Mouse (Mus musculus) adrenal gland, adult 18-20 months (tissue): ENCODE data around the gene Pgpep1. TPM values are rescaled to one million over a fixed set of nuclear protein-coding genes. Genes with fewer than 3 reads are reported as not detected.

Experiments
- DNase-seq, 2 experiments: peaks; one replicate each; pipeline ENCODE4 v3.0.0; 2021 to 2022; ENCODE audit warnings: low spot score in 2 of 2
- long read RNA-seq, 2 experiments: library from polyadenylated mRNA; stranded (forward); transcript quantifications; one replicate each; pipeline ENCODE4 v2.0.0; 2021
- total RNA-seq, 2 experiments: library from RNA; stranded (reverse); gene quantifications; 1 replicate in 1 of 2; 2 replicates in 1 of 2; pipeline ENCODE4 v1.2.3; 2021

The Pgpep1 gene
- 100 to 1,000 TPM; 101 to 153 TPM for total RNA-seq
- long read RNA-seq, experiment 1, full-length matches to known transcripts = 32 of 41 reads
- long read RNA-seq, experiment 1, partial matches to known transcripts = 0 of 41 reads
- long read RNA-seq, experiment 1, other reads (novel, unspliced or antisense) = 9 of 41 reads
- long read RNA-seq, experiment 2, full-length matches to known transcripts = 65 of 98 reads
- long read RNA-seq, experiment 2, partial matches to known transcripts = 2 of 98 reads
- long read RNA-seq, experiment 2, other reads (novel, unspliced or antisense) = 31 of 98 reads

DNA sequence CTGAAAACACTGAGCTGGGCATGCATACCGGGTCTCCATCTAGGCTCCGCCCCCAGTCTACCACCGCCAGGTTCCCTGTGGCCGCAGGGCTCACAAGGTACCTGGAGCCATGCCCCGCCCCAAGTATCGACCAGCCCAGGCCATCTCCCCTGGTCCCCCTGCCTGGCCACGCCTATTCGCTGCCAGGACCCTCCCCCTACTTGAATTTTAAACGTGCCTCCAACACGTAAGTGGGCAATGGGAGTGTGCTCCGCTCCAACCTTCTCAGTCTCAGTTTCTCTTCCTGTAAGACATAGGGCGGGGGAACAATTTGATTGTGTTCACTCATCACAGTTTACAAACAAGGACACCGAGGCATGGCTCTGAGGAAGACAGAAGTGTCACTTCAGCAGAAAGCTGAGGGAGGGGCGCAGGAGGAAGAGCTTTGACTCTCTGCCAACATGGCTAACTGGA, at the start of gene Pgpep1:
TSS of gene Pgpep1 (minus strand) at position 116 of the 453 bp plus-strand sequence.
- no peak for DNase-seq

DNA sequence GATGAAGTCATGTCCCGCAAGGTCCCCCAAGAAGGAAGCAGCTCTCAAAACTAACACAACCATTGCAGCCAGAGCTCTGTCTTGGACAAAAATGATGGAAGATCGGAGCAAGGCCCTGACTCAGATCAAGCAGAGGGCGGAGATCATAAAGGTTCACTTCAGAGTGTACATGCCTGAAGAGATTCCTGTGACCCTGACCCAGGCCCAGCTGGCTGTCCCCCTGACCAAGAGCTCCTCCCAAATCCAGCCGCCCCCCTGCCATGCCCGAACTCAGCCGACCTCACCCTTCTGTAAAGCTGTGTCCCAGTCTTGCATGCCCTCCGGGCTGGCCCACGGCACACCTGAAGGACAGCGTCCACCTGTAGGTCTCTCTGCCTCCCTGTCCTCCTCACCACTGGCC, 49.6 kb upstream of the Pgpep1 start:
- DNase-seq = no peak

DNA sequence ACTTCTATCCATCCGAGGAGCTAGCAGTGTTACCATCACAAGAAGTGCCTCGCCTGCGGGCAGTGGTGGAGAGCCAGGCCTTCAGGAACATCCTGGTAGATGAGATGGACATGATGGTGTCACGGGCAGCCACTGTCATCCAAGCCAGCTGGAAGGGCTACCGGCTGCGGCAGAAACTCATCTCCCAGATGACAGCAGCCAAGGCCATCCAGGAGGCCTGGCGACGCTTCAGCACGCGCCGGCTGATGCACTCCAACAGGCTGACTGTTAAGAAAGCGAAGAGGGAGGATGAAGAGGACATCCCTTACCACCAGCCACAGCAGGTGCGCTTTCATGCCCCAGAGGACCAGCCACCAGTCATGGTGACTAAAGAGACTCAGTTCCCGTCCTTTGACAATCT, 48.1 kb upstream of the Pgpep1 start:
- no peak for DNase-seq

DNA sequence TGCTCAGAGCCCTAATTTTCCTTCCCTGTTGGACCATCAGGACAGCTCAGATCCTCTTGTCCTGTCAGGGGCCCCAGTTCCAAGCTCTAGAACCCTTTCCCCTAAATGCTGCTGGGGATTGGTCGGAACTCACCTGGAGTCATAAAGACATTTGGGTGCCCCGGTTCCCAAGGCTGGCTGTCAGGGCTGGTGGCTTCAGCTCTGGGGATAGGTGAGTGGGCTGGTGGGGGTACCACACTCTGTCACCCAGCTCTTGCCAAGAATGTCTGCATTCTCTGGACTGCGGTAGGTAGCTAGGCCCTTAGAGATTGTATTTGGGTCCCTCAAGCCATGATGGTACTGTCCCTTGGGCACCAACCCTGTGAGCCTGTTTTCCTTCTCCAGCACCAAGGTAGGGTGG, 43.1 kb upstream of the Pgpep1 start, which contains the start of gene Iqcn:
TSS of gene Iqcn (plus strand) at position 171 of the 400 bp plus-strand sequence.
- no peak for DNase-seq

DNA sequence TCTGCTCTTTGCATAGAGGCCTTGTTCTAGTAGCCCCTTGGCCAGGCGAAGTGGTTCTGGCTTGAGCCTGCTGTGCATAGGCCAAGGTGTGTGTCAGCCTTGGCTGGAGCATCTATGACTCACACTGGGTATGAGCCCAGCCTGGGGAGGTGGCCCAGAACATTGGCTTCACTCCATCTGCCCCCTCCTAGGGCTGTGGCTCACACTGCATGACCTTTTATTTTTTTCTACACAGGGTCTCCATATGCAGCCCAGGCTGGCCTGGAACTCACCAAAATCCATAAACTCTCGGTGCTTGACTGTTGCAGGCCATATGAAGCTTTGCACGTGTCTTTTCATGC, 42.6 kb upstream of the Pgpep1 start:
- DNase-seq = peak; percentile 51 to 58

DNA sequence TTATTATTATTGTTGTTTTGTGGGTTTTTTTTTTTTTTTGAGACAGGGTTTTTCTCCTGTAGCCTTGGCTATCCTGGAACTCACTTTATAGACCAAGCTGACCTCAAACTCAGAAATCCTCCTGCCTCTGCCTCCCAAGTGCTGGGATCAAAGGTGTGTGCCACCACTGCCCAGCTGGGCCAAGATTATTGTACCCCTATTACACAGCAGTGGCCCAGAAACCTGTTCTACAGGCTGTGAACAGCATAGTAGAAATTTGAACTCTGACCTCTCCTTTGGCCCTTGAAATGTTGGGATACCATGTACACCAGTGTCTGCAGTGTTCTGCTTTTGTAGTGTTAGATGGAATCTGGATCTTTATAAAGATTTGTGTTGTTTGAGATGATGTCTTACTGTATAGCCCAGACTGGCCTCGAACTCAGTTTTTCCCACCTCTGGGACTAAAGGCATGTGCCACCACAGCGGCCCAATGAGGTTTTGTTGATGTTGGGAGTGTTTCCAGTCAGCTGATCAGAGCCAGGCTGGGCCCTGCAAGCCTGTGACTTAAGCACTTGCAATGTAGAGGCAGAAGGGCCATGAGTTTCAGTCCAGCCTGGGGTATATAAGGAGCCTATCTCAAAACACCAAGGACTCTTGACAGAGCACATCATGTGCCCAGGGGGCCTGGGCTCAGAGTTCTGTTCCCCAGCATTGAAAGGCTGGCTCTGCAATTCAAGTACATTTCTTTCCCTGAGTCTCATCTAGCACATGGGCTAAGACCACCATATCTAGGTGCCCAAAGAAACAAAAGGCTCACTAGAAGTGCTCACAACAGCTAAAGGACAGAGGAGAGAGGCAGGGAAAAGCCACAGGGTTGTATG, 42.0 kb upstream of the Pgpep1 start:
- DNase-seq = no peak

DNA sequence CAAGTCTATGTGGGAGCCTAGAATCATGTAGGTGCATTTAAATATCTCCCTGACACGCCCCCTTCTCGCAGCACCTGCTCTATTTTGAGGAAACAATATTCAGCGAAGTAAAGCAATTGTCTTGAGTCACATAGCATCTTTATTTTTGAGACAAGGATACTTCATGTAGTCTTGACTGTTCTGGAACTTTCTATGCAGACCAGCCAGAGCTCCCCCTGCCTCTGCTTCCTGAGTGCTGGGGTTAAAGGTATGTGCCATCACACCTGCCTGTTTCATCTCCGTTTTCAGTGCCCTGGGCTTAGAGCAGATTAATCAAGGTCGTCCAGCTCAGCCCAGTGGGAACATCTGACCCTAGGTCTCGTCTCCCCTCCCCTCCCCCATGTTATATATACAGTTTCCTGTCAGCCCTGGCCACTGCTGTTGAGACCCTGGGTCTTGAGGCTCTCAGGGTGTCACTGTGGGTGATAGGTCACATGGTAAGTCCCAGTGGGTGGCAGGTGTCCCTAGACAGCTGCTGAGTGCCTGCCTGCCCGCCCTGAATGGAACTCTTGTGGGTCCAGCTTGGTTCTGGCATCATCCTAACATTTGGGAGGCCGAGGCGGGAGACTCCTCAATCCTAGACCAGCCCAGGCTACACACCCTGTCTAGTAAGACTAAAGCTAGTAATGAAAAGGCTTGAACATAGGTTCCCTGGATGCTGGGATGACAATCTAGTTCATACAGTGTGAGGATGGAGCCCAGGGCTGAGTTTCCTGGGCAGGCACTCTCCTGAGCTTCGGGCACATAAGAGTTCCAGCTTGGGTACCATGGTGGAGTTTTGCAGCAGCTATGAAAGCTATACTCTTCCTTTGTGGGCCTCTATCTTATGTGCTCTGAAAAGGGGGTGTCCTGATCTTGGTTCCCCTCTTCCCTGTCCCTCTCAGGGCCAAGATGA, 41.1 kb upstream of the Pgpep1 start:
- DNase-seq = no peak

DNA sequence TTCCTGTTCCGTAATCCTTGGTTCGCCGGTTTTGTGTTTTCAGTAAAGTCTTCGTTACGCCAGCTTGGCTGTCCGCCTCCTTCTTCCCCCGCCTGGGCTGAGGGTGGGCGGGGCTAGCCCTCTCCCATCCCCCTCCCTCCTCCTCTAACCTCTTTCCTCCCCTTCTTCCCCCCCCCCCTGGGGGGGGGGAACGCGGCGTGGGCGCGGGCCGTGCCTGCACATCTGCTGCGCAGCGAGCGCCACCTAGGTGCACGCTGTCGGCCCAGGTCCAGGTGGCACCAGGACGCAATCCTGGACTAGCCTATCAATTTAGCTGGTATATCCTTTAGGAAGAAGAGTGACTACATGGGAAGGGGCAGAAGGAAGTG, 40.4 kb upstream of the Pgpep1 start:
- peak; percentile 85 for DNase-seq

DNA sequence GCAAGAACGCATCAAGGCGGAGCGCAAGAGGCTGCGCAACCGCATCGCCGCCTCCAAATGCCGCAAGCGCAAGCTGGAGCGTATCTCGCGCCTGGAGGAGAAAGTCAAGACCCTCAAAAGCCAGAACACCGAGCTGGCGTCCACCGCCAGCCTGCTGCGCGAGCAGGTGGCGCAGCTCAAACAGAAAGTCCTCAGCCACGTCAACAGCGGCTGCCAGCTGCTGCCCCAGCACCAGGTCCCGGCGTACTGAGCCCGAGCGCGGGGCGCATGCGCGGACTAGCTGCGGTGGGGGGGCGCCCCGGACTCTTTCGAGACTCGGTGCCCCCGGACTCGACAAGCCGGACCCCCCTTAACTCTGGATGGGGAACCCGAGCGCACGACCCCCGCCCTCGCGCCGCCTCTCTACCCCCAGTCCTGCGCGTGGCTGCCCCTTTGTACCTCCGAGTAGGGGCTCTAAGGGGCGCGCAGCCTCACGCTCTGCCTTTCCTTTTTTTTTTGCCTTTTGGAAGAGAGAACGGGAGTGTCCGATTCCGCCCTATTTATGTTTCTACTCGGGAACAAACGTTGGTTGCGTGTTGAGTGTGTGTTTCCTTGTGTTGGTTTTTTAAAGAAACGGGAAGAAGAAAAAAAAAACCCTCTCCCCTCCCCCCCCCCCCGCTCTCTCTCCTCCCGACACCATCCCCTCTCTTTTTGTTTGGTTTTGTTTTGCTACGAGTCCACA, 39.8 kb upstream of the Pgpep1 start:
- DNase-seq = peak in 1 of 2 experiments; percentile 79

DNA sequence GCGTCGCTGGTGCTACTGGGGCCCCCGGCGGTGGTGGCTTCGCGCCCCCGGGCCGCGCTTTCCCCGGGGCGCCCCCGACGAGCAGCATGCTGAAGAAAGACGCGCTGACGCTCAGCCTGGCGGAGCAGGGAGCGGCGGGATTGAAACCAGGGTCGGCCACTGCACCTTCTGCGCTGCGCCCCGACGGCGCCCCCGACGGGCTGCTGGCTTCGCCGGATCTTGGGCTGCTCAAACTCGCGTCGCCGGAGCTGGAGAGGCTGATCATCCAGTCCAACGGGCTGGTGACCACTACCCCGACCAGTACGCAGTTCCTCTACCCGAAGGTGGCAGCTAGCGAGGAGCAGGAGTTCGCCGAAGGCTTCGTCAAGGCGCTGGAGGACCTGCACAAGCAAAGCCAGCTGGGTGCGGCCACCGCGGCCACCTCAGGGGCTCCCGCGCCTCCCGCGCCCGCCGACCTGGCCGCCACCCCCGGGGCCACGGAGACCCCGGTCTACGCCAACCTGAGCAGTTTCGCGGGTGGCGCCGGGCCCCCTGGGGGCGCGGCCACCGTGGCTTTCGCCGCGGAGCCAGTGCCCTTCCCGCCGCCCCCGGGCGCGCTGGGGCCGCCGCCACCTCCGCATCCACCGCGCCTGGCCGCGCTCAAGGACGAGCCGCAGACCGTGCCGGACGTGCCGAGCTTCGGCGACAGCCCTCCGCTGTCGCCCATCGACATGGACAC, 39.1 kb upstream of the Pgpep1 start:
- DNase-seq = peak; percentile 61 to 81

DNA sequence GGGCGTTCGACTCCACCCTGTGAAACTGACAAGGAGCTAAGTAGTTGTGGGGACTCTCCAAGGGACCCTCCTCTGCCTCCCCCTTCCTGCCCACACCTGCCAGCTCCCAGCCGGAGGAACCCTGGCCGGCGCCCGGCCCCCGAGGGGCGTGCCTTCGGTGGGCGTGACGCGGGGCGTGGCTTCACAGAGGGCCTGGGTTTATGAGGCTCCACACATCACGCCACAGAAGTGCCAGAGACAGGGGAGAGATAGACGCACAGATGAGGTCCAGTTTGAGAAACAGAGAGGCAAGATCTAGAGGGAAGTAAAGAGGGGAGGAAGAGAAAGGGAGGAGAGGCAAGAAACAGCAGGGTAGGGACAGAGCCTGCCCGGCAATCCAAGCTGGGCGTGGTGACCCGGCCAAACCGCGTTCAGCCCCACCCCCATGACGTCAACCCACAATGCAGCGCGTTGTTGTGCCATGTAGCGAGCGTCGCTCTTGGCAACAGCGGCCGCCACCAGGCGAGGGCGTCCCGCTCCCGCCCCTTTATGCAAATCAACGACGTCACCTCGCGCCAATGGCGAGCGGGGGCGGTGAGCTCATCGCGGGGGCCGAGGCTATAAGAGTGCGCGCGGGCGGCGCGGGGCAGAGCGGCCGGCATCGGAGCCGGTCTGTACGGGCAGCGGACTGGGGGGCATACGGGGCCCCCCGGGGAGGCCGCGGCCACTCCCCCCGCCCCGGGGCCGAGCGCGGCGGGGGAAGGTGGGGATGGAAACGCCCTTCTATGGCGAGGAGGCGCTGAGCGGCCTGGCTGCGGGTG, 38.3 kb upstream of the Pgpep1 start, which contains the start of gene Jund:
TSS of gene Jund (plus strand) at position 640 of the 800 bp plus-strand sequence.
- peak; percentile 99 to 100 for DNase-seq

DNA sequence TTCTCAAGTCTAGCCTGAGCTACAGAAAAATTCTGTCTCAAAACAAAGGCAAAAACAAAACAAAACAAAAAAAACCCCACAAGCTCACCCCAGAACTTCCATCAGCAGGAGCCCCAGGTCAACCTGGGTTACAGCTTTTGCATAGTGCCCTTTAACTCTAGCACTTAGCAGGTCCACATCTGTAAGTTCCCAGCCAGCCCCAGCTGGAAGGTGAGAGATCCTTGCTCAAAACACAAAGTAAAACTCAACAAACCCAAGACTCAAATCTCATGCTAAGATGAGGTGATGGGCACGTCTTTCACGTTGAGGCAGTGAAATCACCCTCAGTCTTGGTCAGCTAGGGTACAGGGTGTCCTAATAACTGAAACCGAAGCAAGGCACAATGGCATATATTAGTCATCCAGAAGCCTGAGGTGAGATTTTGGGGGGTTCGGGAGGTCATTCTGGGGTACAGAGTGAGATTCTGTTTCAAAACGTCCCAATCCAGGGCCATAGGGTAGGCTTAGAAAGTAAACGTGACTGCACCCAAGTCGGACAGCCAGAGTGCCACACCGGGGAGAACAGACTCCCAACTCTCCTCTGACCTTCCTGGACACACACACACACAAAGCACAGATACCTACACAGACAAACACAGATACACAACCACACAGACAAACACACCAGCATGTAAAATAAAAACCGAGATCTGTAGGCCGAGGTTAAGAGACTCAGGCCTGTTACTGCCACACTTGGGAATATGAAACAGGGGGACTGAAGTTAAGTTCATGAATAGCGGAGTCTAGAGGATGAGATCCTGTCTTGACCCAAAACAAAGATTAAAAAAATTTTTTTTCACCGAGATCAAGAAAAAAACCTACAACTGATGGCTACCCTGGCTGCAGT, 37.4 kb upstream of the Pgpep1 start:
- DNase-seq = no peak

DNA sequence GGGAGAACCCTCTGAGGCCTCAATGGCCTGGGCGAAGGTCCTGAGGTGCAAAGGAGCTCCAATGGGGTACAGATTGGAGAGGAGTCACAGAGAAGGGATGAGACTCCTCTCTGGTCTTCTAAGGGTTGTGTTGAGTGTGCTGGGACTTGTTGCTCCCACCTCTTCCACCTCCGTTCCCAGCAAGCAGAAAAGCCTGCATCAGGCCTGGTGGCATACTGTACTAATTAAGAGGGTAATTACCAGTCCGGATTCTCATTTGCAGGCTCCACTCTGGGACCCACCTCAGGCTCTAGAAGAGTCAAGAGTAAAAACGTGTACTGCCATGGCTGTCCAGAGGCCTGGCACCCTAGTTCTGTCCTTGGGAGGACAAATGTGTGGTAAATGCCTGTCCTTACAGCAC, 36.8 kb upstream of the Pgpep1 start:
- DNase-seq = no peak

DNA sequence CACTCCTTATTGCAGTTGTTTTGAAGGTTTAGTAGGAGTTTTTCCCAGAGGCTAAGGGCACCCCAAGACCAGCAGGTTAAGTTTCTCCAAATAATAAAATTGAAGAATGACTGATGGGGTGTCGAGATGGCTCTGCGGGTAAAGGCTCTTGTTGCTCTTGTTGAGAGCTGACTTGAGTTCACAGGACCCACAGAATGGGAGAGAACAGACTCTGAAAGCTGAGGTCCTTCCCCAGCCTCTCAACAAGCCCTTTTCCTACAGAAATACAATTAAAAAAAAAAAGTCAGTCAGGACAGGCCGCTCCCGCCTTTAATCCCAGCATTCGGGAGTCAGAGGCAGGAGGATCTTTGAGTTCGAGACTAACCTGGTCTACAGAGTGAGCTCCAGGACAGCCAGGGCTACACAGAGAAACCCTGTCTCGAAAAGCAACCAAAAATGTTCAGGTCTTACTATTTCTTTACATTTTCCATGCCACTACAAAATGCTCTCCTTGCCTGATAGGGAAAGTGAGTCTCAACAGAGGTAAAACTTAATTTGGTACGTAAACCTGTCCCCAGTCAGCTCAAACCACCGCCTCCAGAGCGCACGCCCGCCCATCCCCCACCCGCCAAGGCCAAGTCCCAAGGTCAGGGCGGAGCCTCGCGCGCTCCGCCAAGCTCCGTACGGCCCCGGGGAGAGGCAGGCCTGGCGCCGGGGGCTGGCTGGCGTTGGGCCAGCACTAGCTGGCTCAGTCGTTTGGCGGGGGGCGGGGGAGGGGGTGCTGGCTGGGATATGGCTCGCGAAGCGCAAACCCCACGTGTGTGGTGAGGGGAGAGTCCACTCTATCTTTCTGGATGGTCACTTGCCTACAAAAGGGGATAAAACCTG, 36.1 kb upstream of the Pgpep1 start:
- peak; percentile 74 for DNase-seq

DNA sequence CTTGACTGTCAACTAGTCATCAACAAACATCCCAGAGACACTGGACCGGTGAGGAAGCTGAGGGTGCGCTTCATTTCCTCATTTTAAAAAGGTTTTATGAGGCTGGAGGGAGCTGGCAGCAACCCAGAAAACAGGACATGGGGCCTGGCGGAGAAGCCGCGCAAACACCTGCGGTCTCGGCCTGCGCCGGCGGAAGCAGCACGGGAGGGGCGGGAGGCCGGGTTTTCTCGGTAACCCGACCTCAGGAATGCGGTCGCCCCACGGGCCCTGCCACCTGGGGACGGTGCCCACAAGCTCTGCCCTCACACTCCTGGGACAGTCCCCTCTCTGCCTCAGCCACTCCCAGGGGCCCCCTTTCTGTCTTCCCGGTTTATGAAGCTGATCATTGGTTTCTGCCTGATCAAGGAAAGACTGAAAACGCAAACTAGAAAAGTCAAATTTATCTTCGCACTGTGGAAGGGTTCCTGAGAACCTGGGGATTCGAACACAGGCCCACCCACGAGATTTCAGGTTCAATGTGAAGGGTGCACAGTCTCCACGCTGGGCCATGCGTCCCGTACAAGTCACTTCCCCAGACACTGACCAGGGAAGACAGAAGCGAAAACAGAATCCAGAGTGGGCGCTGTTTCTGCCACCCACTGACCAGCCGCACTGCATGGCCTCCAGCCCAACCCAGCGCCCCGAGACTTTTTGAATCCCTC, 35.3 kb upstream of the Pgpep1 start:
- no peak for DNase-seq

DNA sequence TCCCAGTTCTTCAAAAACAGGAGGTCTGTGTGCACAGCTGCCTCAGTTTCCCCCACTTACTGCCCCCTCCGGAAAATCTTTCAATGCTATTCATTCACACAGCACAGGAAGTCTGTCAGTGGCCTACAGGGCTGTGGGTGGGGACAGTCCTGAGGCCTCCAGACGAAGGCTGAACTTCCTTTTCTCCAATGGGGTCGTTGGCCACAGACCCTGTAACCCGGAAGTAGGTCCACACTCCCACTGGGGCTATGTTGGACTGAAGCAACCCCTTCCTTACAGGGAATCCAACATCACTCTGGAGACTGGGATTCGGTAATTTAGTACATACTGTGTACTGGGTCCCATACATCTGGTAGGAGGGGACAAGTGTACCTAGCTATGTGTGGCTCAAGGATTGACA, 33.4 kb upstream of the Pgpep1 start:
- no peak for DNase-seq
